Mouse (Mus musculus): Measurements from ENCODE around the gene Smug1. TPM values are rescaled to one million over a fixed set of nuclear protein-coding genes. Genes with fewer than 3 reads are reported as not detected.

Smug1 gene
- polyA plus RNA-seq, 1 experiment from 2014 or later, result 19.2 TPM

DNA sequence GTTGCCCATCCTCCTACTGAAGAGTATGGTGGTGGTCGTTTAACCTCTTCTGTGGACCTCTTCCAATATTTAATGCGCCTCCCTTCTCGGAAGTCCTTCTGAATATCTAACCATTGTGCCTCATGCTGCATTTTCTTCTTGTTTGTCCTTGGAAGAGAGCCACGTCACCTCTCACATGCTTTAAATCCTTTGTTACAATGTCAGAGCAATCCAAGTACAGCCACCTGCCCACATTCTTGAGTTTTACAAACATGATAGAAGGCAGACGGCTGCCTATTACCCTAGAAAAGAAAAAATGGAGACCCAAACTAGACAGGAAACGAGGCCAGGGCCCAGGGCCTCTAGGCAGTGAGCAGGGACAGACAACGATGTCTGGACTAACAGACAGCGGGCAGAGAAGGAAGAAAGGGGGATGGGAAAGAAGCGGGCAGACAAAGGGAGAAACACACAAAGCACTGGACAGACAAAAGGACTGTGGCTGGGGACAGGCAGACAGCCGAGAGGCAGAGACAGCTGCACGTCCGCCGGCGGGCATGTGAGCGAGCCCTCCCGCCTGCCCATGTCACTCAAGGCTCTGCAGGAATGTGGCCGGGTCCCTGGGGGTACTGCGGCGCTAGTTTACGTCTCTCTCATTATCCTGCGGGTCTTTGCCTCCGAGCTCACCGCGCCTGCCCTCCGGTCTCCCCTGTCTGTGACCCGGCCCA is 2.9 kb upstream of the Smug1 start:
- H3K4me3 ChIP-seq (ENCODE audit: low read depth, low read length), result peak overlapping the region; percentile 39
- H3K4me1 ChIP-seq (ENCODE audit: control insufficient read depth, insufficient read depth, low read length), result peaks cover 56% of the 10 kb centered on the region
- no peaks in the 10 kb centered on the region for H3K27me3 ChIP-seq (ENCODE audit: control insufficient read depth, insufficient read depth, low read length)
- peak overlapping the region; percentile 95 for H3K4me2 ChIP-seq (ENCODE audit: low read depth, low read length)
- H3K9me3 ChIP-seq (ENCODE audit: control insufficient read depth, low read length), result no peaks in the 10 kb centered on the region
- H3K9ac ChIP-seq (replicated peaks; ENCODE audit: low read depth, low read length), result peak overlapping the region; percentile 55
- ATAC-seq (ENCODE audit: low read depth), result no peak
- under 1% methylated on average over 26 of the region's 26 CpGs for WGBS
- no peaks in the 10 kb centered on the region for H3K36me3 ChIP-seq (ENCODE audit: control insufficient read depth, insufficient read depth, low read length)
- peak overlapping the region; percentile 86 for H3K27ac ChIP-seq (ENCODE audit: low read depth, low read length)

- under 1% methylated on average over 63 of the region's 63 CpGs for WGBS
- Histone ChIP-seq H3K9me3 (ENCODE audit: control insufficient read depth, low read length) (no peaks in the 10 kb centered on the region), H3K4me1 (ENCODE audit: control insufficient read depth, insufficient read depth, low read length) (peaks cover 56% of the 10 kb centered on the region), H3K4me3 (ENCODE audit: low read depth, low read length) (peak overlapping the region; percentile 39), H3K27me3 (ENCODE audit: control insufficient read depth, insufficient read depth, low read length) (no peaks in the 10 kb centered on the region), H3K4me2 (ENCODE audit: low read depth, low read length) (peak overlapping the region; percentile 95), H3K9ac (replicated peaks; ENCODE audit: low read depth, low read length) (peak overlapping the region; percentile 55), H3K36me3 (ENCODE audit: control insufficient read depth, insufficient read depth, low read length) (no peaks in the 10 kb centered on the region), H3K27ac (ENCODE audit: low read depth, low read length) (peak overlapping the region; percentile 86)
- ATAC-seq (ENCODE audit: low read depth), result peak; percentile 44
Measured at GRCm38 (mm10) chr15:103168801-103169611, 2.1 kb upstream of the Smug1 start.

GRCm38 (mm10) chr15:103167786-103168185 is 894 bp upstream of the Smug1 start:
- WGBS, result 10% methylated on average over 3 of the region's 3 CpGs
- Histone ChIP-seq H3K4me1 (ENCODE audit: control insufficient read depth, insufficient read depth, low read length) (peaks cover 56% of the 10 kb centered on the region), H3K4me3 (ENCODE audit: low read depth, low read length) (peak overlapping the region; percentile 10; the same call in 1 of the 2 replicates), H3K36me3 (ENCODE audit: control insufficient read depth, insufficient read depth, low read length) (no peaks in the 10 kb centered on the region), H3K9ac (replicated peaks; ENCODE audit: low read depth, low read length) (peak overlapping the region; percentile 55; the same call in 1 of the 2 replicates), H3K4me2 (ENCODE audit: low read depth, low read length) (peak overlapping the region; percentile 95), H3K9me3 (ENCODE audit: control insufficient read depth, low read length) (no peaks in the 10 kb centered on the region), H3K27ac (ENCODE audit: low read depth, low read length) (peak overlapping the region; percentile 86), H3K27me3 (ENCODE audit: control insufficient read depth, insufficient read depth, low read length) (no peaks in the 10 kb centered on the region)
- ATAC-seq (ENCODE audit: low read depth), result no peak

DNA sequence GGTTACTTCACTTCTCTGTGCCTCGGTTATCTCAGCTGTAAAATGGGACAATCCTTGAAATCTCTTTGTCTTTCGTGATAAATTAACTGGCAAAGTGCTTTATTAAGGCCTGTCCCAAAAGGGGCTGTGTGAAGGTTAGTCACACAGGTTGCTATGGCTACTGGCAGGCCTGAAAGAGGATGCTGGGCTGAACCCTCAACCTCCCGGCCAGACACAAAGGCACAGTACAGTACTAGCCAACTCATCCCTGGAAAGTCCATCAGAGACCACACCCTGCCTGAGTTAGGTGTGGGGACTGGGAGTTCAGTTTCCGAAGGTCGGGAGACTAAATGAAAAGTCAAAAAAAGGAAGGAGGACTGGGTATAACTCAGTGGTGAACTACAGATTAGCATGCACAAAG is 968 bp downstream of the Smug1 start:
- Histone ChIP-seq H3K4me2 (ENCODE audit: low read depth, low read length) (peak overlapping the region; percentile 36), H3K27ac (ENCODE audit: low read depth, low read length) (no peak overlapping the region), H3K9me3 (ENCODE audit: control insufficient read depth, low read length) (no peaks in the 10 kb centered on the region), H3K27me3 (ENCODE audit: control insufficient read depth, insufficient read depth, low read length) (no peaks in the 10 kb centered on the region), H3K4me3 (ENCODE audit: low read depth, low read length) (no peak overlapping the region), H3K36me3 (ENCODE audit: control insufficient read depth, insufficient read depth, low read length) (no peaks in the 10 kb centered on the region), H3K4me1 (ENCODE audit: control insufficient read depth, insufficient read depth, low read length) (peaks cover 53% of the 10 kb centered on the region), H3K9ac (replicated peaks; ENCODE audit: low read depth, low read length) (no peak overlapping the region)
- no peak for ATAC-seq (ENCODE audit: low read depth)
- 21% methylated on average over 5 of the region's 5 CpGs for WGBS

DNA sequence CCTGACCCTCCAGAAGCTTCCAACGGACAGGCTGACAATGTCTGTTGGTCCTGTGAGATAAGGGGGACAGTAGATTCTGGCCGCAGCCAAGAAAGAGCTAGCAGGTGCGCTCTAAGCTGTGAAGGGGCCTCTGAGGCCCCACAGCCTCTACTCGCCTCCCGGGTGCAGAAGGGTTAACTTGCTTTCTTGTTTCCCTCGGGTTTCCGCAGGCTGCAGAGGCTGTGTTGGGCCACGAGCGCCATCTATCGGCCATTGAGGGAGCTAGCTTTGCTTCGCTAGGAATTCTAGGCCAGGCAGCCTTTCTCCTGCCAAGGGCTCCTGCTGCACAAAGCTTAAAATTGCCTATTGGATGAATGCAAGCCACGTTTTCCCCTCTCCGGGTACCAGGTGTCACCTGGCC is 1.5 kb downstream of the Smug1 start:
- Histone ChIP-seq H3K9ac (replicated peaks; ENCODE audit: low read depth, low read length) (no peak overlapping the region), H3K36me3 (ENCODE audit: control insufficient read depth, insufficient read depth, low read length) (no peaks in the 10 kb centered on the region), H3K4me1 (ENCODE audit: control insufficient read depth, insufficient read depth, low read length) (peaks cover 52% of the 10 kb centered on the region), H3K4me2 (ENCODE audit: low read depth, low read length) (peak overlapping the region; percentile 36), H3K4me3 (ENCODE audit: low read depth, low read length) (no peak overlapping the region), H3K9me3 (ENCODE audit: control insufficient read depth, low read length) (no peaks in the 10 kb centered on the region), H3K27me3 (ENCODE audit: control insufficient read depth, insufficient read depth, low read length) (no peaks in the 10 kb centered on the region), H3K27ac (ENCODE audit: low read depth, low read length) (no peak overlapping the region)
- no peak for ATAC-seq (ENCODE audit: low read depth)
- under 1% methylated on average over 13 of the region's 13 CpGs for WGBS

GRCm38 (mm10) chr15:103163182-103163919 is 3.5 kb downstream of the Smug1 start:
- no peaks in the 10 kb centered on the region for H3K9me3 ChIP-seq (ENCODE audit: control insufficient read depth, low read length)
- H3K27me3 ChIP-seq (ENCODE audit: control insufficient read depth, insufficient read depth, low read length), result no peaks in the 10 kb centered on the region
- peak overlapping the region; percentile 45 for H3K4me3 ChIP-seq (ENCODE audit: low read depth, low read length)
- ATAC-seq (ENCODE audit: low read depth), result peak; percentile 83
- peak overlapping the region; percentile 49 for H3K4me2 ChIP-seq (ENCODE audit: low read depth, low read length)
- H3K4me1 ChIP-seq (ENCODE audit: control insufficient read depth, insufficient read depth, low read length), result peaks cover 32% of the 10 kb centered on the region
- H3K36me3 ChIP-seq (ENCODE audit: control insufficient read depth, insufficient read depth, low read length), result no peaks in the 10 kb centered on the region
- peak overlapping the region; percentile 56 for H3K27ac ChIP-seq (ENCODE audit: low read depth, low read length)
- H3K9ac ChIP-seq (replicated peaks; ENCODE audit: low read depth, low read length), result peak overlapping the region; percentile 51
- whole genome bisulfite sequencing, result 8% methylated on average over 25 of the region's 25 CpGs

DNA sequence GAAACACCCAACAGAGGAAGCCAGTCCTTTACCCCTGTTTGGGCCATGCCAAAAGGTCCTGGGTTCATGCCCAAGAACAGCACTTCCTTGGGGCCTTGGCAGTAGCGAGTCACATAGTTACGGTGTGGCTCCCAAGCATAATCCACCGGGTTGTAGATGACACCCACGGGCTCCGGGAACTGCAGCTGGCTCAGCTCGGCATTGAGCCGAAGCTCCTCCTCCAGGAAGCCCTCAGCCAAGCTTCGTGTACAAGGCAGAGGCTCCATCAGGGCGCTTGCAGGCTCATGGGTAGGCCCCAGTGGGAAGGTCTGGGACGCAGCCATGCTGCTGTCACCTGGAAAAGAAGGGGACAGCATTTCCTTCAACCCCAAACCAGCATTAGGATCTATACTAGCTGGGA is 9.3 kb downstream of the Smug1 start:
- Histone ChIP-seq H3K27me3 (ENCODE audit: control insufficient read depth, insufficient read depth, low read length) (no peaks in the 10 kb centered on the region), H3K4me2 (ENCODE audit: low read depth, low read length) (no peak overlapping the region), H3K9ac (replicated peaks; ENCODE audit: low read depth, low read length) (no peak overlapping the region), H3K36me3 (ENCODE audit: control insufficient read depth, insufficient read depth, low read length) (no peaks in the 10 kb centered on the region), H3K4me3 (ENCODE audit: low read depth, low read length) (no peak overlapping the region), H3K9me3 (ENCODE audit: control insufficient read depth, low read length) (no peaks in the 10 kb centered on the region), H3K27ac (ENCODE audit: low read depth, low read length) (no peak overlapping the region), H3K4me1 (ENCODE audit: control insufficient read depth, insufficient read depth, low read length) (peaks cover 12% of the 10 kb centered on the region)
- 82% methylated on average over 10 of the region's 10 CpGs for WGBS
- no peak for ATAC-seq (ENCODE audit: low read depth)

DNA sequence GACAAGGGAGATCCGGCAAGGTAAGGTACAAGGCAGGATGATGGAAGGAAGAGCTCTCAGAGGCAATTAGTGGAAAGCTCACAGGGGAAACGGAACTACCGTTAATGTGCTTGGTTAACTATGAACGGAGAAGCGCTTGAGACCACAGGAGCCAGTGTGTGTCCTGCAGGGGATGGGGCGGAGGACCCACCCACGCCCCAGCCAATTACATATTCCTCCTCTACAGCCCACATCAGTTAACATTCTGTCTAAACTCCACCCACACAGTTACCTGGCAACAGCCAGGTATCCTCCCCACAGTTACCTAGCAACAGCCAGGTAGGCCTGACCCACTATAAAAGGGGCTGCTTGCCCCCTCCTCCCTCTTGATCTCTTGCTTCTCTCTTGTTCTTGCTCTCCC is 10.0 kb downstream of the Smug1 start:
- H3K4me2 ChIP-seq (ENCODE audit: low read depth, low read length), result no peak overlapping the region
- no peak overlapping the region for H3K4me3 ChIP-seq (ENCODE audit: low read depth, low read length)
- no peaks in the 10 kb centered on the region for H3K27me3 ChIP-seq (ENCODE audit: control insufficient read depth, insufficient read depth, low read length)
- no peaks in the 10 kb centered on the region for H3K9me3 ChIP-seq (ENCODE audit: control insufficient read depth, low read length)
- 34% methylated on average over 7 of the region's 7 CpGs for WGBS
- peaks cover 9% of the 10 kb centered on the region; the same call in 1 of the 2 replicates for H3K4me1 ChIP-seq (ENCODE audit: control insufficient read depth, insufficient read depth, low read length)
- no peak overlapping the region for H3K9ac ChIP-seq (replicated peaks; ENCODE audit: low read depth, low read length)
- H3K27ac ChIP-seq (ENCODE audit: low read depth, low read length), result no peak overlapping the region
- 0 out of 2 replicates have a peak, but pooled peaks have one; percentile 25 for ATAC-seq (ENCODE audit: low read depth)
- no peaks in the 10 kb centered on the region for H3K36me3 ChIP-seq (ENCODE audit: control insufficient read depth, insufficient read depth, low read length)
